Mouse (Mus musculus) lung, postnatal 0 days (tissue): Measurements from ENCODE around the gene Ldlrad2. TPM values are rescaled to one million over a fixed set of nuclear protein-coding genes. Genes with fewer than 3 reads are reported as not detected.

Source experiments
- ATAC-seq: fragments of 200-750 bp; cut with Nextera tagmentation; 2 replicates; pipeline ENCODE4 v1.8.0; 2017; ENCODE audit warnings: moderate library complexity
- DNase-seq: peaks from one replicate; pipeline ENCODE4 v3.0.0-alpha.2; 2016; ENCODE audit warnings: low spot score
- H3K27ac ChIP-seq: fragments of 300-500 bp; sonication (generic); 2 replicates; pipeline ENCODE4 v1.5.1; 2014; ENCODE audit warnings: antibody characterized with exemption, mild to moderate bottlenecking, low read length, mixed read lengths
- H3K27me3 ChIP-seq: fragments of 300-500 bp; sonication (generic); replicated peaks from 2 replicates; pipeline ENCODE4 v1.6.1; 2014; ENCODE audit warnings: low read length, mixed read lengths; ENCODE audit not compliant: insufficient read depth
- H3K36me3 ChIP-seq: fragments of 300-500 bp; sonication (generic); 2 replicates; pipeline ENCODE4 v1.6.1; 2014; ENCODE audit warnings: low read length, mixed read lengths; ENCODE audit not compliant: insufficient read depth
- H3K4me1 ChIP-seq: fragments of 300-500 bp; sonication (generic); 2 replicates; pipeline ENCODE4 v1.6.1; 2014; ENCODE audit warnings: antibody characterized with exemption, low read depth, low read length, mixed read lengths; ENCODE audit not compliant: insufficient read depth
- H3K4me2 ChIP-seq: fragments of 300-500 bp; sonication (generic); replicated peaks from 2 replicates; pipeline ENCODE4 v1.6.1; 2014; ENCODE audit warnings: low read depth, mild to moderate bottlenecking, low read length, moderate library complexity, mixed read lengths
- H3K4me3 ChIP-seq: fragments of 300-500 bp; sonication (generic); 2 replicates; pipeline ENCODE4 v1.5.1; 2014; ENCODE audit warnings: low read depth, low read length
- H3K9ac ChIP-seq: fragments of 300-500 bp; sonication (generic); replicated peaks from 2 replicates; pipeline ENCODE4 v1.6.1; 2014; ENCODE audit warnings: low read depth, mild to moderate bottlenecking
- H3K9me3 ChIP-seq: fragments of 300-500 bp; sonication (generic); 2 replicates; pipeline ENCODE4 v1.6.1; 2016; ENCODE audit warnings: low read length, mixed read lengths
- CTCF ChIP-seq: IDR thresholded peaks from 2 replicates; pipeline ENCODE4 v1.5.1; 2016; ENCODE audit warnings: antibody characterized with exemption, mild to moderate bottlenecking
- EP300 ChIP-seq: IDR thresholded peaks from 2 replicates; pipeline ENCODE4 v1.6.1; 2016; ENCODE audit warnings: antibody characterized with exemption, mild to moderate bottlenecking, control low read depth
- WGBS: fragments of 180-500 bp; shearing (Covaris S2); extraction: QIAGEN DNeasy Blood & Tissue Kit; methylation state at CpG from one replicate; pipeline ENCODE4 v1.1.7; 2014; 5-methylcytosine and 5-hydroxymethylcytosine counted together
- polyA plus RNA-seq: library from polyadenylated mRNA; unstranded; fragments of >200 nt; fragmentation: Nextera tagmentation; extraction: Ambion mirVana; gene quantifications from 2 replicates; pipeline ENCODE4 v1.2.1, GENCODE M21; 2015

Ldlrad2 gene
- polyA plus RNA-seq: 0.54 TPM in 1 of 2 replicates, not detected in the other

GRCm38 (mm10) chr4:137574469-137574868, at the start of gene Ldlrad2:
Gene Ldlrad2, minus strand, starts transcription at chr4:137574569.
- Histone ChIP-seq H3K4me2 (no peak within 1 kb of the TSS), H3K36me3 (peaks cover 3% of the 10 kb centered on the region; the same call in 1 of the 2 replicates), H3K9ac (no peak within 1 kb of the TSS), H3K9me3 (no peaks in the 10 kb centered on the region), H3K4me1 (peaks cover 3% of the 10 kb centered on the region; the same call in 1 of the 2 replicates), H3K27ac (no peak within 1 kb of the TSS), H3K4me3 (no peak within 1 kb of the TSS), H3K27me3 (0 out of 2 replicates have a peak, but pooled peaks cover 3% of the 10 kb centered on the region)
- TF ChIP-seq EP300: no peak
- TF ChIP-seq CTCF: no peak
- DNase-seq: no peak
- ATAC-seq: no peak
- 80% methylated on average over 10 of the region's 10 CpGs for WGBS

DNA sequence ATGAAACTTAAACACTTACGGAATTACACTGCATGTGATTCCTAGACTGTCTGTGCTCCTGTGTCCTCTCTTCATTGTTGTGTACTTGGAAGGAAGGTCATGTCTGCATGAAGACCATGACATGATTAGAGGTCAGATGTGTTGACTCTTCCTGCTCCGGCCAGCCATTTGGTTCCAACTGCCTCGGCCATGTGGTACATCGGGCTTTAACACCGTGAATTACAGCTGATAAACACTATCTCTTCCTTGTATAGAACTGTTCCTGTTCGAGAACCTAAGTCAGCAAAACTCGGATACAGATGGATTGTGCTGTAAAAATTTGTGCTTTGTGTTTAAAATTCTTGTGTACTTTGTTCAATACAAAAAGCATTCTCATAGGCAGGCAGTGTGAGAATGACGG, 48.5 kb upstream of the Ldlrad2 start:
- no peak overlapping the region for H3K9ac ChIP-seq
- no peak overlapping the region for H3K4me2 ChIP-seq
- H3K27ac ChIP-seq: no peak overlapping the region
- WGBS: 92% methylated on average over 8 of the region's 8 CpGs
- DNase-seq: no peak
- no peaks in the 10 kb centered on the region for H3K4me1 ChIP-seq
- no peak for ATAC-seq
- H3K36me3 ChIP-seq: peaks cover 64% of the 10 kb centered on the region
- no peaks in the 10 kb centered on the region for H3K27me3 ChIP-seq
- TF ChIP-seq EP300 (no peak), CTCF (no peak)
- no peak overlapping the region for H3K4me3 ChIP-seq
- no peaks in the 10 kb centered on the region for H3K9me3 ChIP-seq

DNA sequence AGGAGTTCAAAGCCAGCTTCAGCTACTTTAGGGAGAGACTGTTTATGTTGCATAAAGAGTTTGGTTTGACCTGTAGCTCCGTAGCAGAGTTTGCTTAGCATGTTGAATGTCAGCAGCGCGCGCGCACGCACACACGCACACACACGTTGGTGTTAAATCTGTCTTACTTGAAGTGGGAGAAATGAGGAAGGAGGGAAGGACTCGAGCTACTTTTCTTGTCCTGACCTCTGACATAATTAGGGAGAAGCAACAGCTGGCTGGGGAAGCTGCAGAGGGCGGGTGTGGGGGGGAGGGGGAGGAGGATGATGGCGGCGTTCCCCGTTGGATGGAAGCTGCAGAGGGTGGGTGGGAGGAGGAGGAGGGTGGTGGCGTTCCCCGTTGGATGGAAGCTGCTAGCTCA, 35.9 kb upstream of the Ldlrad2 start:
- ATAC-seq: no peak
- WGBS: 70% methylated on average over 15 of the region's 15 CpGs

GRCm38 (mm10) chr4:137609702-137610101, 35.3 kb upstream of the Ldlrad2 start:
- H3K36me3 ChIP-seq: peaks cover 37% of the 10 kb centered on the region
- H3K27me3 ChIP-seq: no peaks in the 10 kb centered on the region
- H3K27ac ChIP-seq: no peak overlapping the region
- ATAC-seq (peak; percentile 64), DNase-seq (peak; percentile 28)
- 37% methylated on average over 7 of the region's 7 CpGs for WGBS
- H3K4me1 ChIP-seq: no peaks in the 10 kb centered on the region
- no peak overlapping the region for H3K4me3 ChIP-seq
- no peaks in the 10 kb centered on the region for H3K9me3 ChIP-seq
- TF ChIP-seq CTCF (no peak), EP300 (no peak)
- H3K4me2 ChIP-seq: no peak overlapping the region
- no peak overlapping the region for H3K9ac ChIP-seq

More for the DNA sequence above, 35.9 kb upstream of the Ldlrad2 start:
- no peak overlapping the region for H3K9ac ChIP-seq
- H3K4me3 ChIP-seq: no peak overlapping the region
- H3K36me3 ChIP-seq: peaks cover 40% of the 10 kb centered on the region
- TF ChIP-seq EP300: no peak
- TF ChIP-seq CTCF: no peak
- no peaks in the 10 kb centered on the region for H3K4me1 ChIP-seq
- no peaks in the 10 kb centered on the region for H3K9me3 ChIP-seq
- no peaks in the 10 kb centered on the region for H3K27me3 ChIP-seq
- peak; percentile 21 for DNase-seq
- H3K4me2 ChIP-seq: no peak overlapping the region
- no peak overlapping the region for H3K27ac ChIP-seq

DNA sequence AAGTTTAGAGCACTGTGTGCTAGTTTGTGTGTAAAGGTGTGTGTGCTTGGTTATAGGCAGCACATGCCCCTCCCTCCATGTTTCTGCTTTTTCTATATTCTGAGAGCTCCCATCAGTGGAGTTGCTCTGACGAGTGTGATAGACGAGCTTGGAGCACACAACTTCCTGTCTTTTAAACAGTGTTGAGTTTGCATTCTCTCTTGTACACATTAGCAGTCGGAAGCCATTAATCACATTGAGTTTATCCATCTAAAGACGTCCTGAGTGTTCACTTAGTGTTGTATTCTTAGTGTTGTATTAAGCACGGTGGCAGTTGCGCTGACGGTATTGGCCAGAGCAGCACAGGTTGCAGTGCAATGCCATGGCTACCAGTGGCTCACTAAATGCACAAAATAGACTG, 34.9 kb upstream of the Ldlrad2 start:
- Histone ChIP-seq H3K27ac (no peak overlapping the region), H3K36me3 (peaks cover 36% of the 10 kb centered on the region), H3K27me3 (no peaks in the 10 kb centered on the region), H3K9ac (no peak overlapping the region), H3K9me3 (no peaks in the 10 kb centered on the region), H3K4me2 (no peak overlapping the region), H3K4me1 (no peaks in the 10 kb centered on the region), H3K4me3 (no peak overlapping the region)
- peak; percentile 36 for DNase-seq
- 37% methylated on average over 7 of the region's 7 CpGs for WGBS
- ATAC-seq: peak; percentile 26
- TF ChIP-seq CTCF: no peak
- TF ChIP-seq EP300: no peak

- peaks cover 20% of the 10 kb centered on the region for H3K36me3 ChIP-seq
- ATAC-seq (no peak), DNase-seq (no peak)
- no peak overlapping the region for H3K9ac ChIP-seq
- WGBS: 98% methylated on average over 2 of the region's 2 CpGs
- H3K27me3 ChIP-seq: no peaks in the 10 kb centered on the region
- no peak overlapping the region for H3K27ac ChIP-seq
- H3K4me2 ChIP-seq: no peak overlapping the region
- H3K9me3 ChIP-seq: no peaks in the 10 kb centered on the region
- H3K4me3 ChIP-seq: no peak overlapping the region
- TF ChIP-seq EP300 (no peak), CTCF (no peak)
- H3K4me1 ChIP-seq: no peaks in the 10 kb centered on the region
These were observed 32.7 kb upstream of the Ldlrad2 start for GRCm38 (mm10) chr4:137607023-137607422.
